Mouse (Mus musculus) heart, embryonic 11.5 days (tissue): ENCODE data around the gene Thumpd2. TPM values are rescaled to one million over a fixed set of nuclear protein-coding genes. Genes with fewer than 3 reads are reported as not detected.

Experiments
- ATAC-seq: fragments of 200-750 bp; cut with Nextera tagmentation; replicated peaks from 2 replicates; pipeline ENCODE4 v1.8.0; 2017; ENCODE audit warnings: moderate library complexity; ENCODE audit not compliant: insufficient number of reproducible peaks, low FRiP score, low TSS enrichment
- H3K27ac ChIP-seq: fragments of 300-500 bp; sonication (generic); 2 replicates; pipeline ENCODE4 v1.5.1; 2014; ENCODE audit warnings: mild to moderate bottlenecking, low read depth, low read length
- H3K27me3 ChIP-seq: fragments of 300-500 bp; sonication (generic); 2 replicates; pipeline ENCODE4 v1.6.1; 2014; ENCODE audit warnings: mild to moderate bottlenecking, low read length, mixed read lengths; ENCODE audit not compliant: control insufficient read depth, insufficient read depth
- H3K36me3 ChIP-seq: fragments of 300-500 bp; sonication (generic); 2 replicates; pipeline ENCODE4 v1.6.1; 2014; ENCODE audit warnings: mild to moderate bottlenecking, low read length, moderate library complexity, mixed read lengths; ENCODE audit not compliant: control insufficient read depth, insufficient read depth
- H3K4me1 ChIP-seq: fragments of 300-500 bp; sonication (generic); 2 replicates; pipeline ENCODE4 v1.6.1; 2014; ENCODE audit warnings: low read length; ENCODE audit not compliant: control insufficient read depth, insufficient read depth
- H3K4me2 ChIP-seq: fragments of 300-500 bp; sonication (generic); 2 replicates; pipeline ENCODE4 v1.6.1; 2014; ENCODE audit warnings: mild to moderate bottlenecking, moderate library complexity
- H3K4me3 ChIP-seq: fragments of 300-500 bp; sonication (generic); 2 replicates; pipeline ENCODE4 v1.5.1; 2014; ENCODE audit warnings: low read depth, low read length
- H3K9ac ChIP-seq: fragments of 300-500 bp; sonication (generic); 2 replicates; pipeline ENCODE4 v1.6.1; 2014; ENCODE audit warnings: mild to moderate bottlenecking, low read depth, low read length, moderate library complexity
- H3K9me3 ChIP-seq: fragments of 300-500 bp; sonication (generic); replicated peaks from 2 replicates; pipeline ENCODE4 v1.6.1; 2016; ENCODE audit warnings: low read length; ENCODE audit not compliant: control insufficient read depth
- WGBS: fragments of 180-500 bp; shearing (Covaris S2); extraction: QIAGEN DNeasy Blood & Tissue Kit; methylation state at CpG from one replicate; pipeline ENCODE4 v1.1.7; 2014; ENCODE audit not compliant: insufficient replicate concordance; 5-methylcytosine and 5-hydroxymethylcytosine counted together
- polyA plus RNA-seq: library from polyadenylated mRNA; unstranded; fragments of >200 nt; fragmentation: Nextera tagmentation; extraction: Ambion mirVana; gene quantifications from 2 replicates; pipeline ENCODE4 v1.2.1, GENCODE M21; 2014

Thumpd2 gene
- polyA plus RNA-seq, 1 experiment from 2014 or later = 11.0 TPM

DNA sequence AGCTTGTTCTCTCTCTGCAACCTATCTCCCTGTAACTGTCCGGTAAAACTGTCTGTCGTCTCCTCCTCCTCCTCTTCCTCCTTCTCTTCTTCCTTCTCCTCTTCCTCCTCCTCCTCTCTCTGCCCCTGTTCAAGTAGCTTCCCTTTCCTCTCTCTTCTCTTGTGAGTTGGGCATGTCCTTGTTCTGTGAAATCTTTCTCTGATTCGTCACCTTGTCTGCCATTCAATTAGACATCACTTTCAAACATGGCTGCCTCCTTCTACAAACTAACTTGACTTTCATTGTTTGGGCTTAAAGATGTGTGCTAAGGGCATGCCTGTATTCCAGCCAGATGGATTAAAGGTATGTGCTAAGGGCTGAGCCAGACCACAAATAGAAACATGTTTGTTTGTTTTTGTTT is 1.5 kb downstream of the Thumpd2 start:
- no peaks in the 10 kb centered on the region for H3K9me3 ChIP-seq
- no peak overlapping the region for H3K4me2 ChIP-seq
- H3K9ac ChIP-seq = no peak overlapping the region
- H3K27ac ChIP-seq = peak overlapping the region; percentile 60; the same call in 1 of the 2 replicates
- H3K27me3 ChIP-seq = no peaks in the 10 kb centered on the region
- no peak for ATAC-seq
- 73% methylated on average over 3 of the region's 3 CpGs for WGBS
- H3K4me1 ChIP-seq = peaks cover 10% of the 10 kb centered on the region
- H3K36me3 ChIP-seq = no peaks in the 10 kb centered on the region
- no peak overlapping the region for H3K4me3 ChIP-seq

DNA sequence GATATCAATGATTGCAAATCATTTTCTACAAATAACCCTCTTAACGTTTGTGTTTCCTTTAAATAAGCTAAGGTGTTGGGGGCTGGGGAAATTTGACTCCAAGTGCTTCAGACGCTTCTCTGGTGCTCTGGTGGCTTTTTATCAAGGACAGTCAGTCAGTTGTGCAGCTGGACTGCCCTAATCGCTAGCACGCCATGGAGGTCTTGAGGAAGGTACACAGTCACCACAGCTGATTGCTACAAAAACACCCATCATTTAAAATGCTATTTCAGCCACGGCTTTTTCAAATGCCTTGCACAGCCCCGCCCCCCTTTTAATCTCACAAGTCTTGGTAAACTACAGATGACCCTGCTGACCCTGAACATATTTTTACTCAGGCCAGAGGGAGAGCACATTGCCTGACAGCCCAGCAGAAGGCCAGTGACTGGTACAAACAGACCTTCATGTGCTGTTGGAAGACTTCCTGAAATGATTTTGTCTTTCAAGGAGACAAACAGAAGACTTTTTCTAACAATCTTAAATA is 2.5 kb downstream of the Thumpd2 start:
- peak; percentile 24; the same call in 1 of the 2 replicates for ATAC-seq
- Histone ChIP-seq H3K36me3 (no peaks in the 10 kb centered on the region), H3K27me3 (no peaks in the 10 kb centered on the region), H3K4me1 (peaks cover 10% of the 10 kb centered on the region), H3K9ac (no peak overlapping the region), H3K27ac (peak overlapping the region; percentile 60; the same call in 1 of the 2 replicates), H3K4me3 (no peak overlapping the region), H3K4me2 (no peak overlapping the region), H3K9me3 (no peaks in the 10 kb centered on the region)
- 20% methylated on average over 6 of the region's 6 CpGs for WGBS

DNA sequence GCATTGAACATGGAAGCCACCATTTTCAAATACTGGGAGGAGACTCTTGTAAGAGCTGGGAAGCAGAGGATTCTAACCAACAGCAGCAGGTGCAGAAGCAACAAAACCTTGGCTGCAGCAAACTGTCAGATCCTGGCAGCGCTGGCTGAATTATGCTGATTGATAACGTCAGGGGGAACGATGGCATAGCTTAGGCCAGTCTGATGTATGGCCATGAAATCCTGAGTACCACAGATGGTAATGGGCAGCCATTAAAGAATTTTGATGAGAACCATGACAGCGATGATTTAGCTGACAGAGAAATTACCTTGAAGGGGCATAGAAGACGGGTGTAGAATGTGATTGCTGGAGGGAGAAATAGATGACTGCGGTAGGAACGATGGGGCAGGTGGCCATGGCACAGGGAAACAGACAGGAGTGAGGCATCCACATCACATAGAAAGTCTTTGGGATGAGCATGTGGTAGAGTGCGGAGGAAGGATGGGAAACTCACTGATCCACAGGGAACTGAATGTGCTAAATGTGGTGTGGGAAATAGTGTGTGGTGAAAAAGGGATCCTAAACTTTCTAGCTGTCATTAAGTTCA is 8.0 kb downstream of the Thumpd2 start:
- Histone ChIP-seq H3K27ac (no peak overlapping the region), H3K4me3 (no peak overlapping the region), H3K4me1 (no peaks in the 10 kb centered on the region), H3K4me2 (no peak overlapping the region), H3K9me3 (no peaks in the 10 kb centered on the region), H3K36me3 (peaks cover 4% of the 10 kb centered on the region; the same call in 1 of the 2 replicates), H3K27me3 (no peaks in the 10 kb centered on the region), H3K9ac (no peak overlapping the region)
- no peak for ATAC-seq
- WGBS = 84% methylated on average over 8 of the region's 8 CpGs

DNA sequence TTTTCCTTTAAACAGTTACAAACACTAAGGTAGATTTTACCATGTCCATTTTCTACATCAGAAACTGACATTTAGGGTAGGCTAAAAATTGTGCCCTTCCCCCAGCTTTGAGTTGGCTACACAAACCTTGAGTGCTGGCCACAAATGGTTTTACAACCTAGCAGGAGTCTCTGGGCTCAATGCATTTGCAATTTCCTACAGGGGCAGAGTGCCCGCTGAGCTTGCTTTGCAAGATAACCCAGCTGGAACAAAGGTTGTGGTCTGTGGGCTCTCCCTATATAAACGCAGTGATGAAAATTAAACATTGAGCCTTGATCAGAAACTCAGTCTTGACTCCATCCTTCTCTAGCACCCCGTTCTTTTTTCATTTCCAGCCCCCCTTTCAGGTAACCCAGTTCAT is 8.8 kb downstream of the Thumpd2 start:
- H3K36me3 ChIP-seq = peaks cover 4% of the 10 kb centered on the region; the same call in 1 of the 2 replicates
- ATAC-seq = no peak
- H3K9me3 ChIP-seq = no peaks in the 10 kb centered on the region
- H3K27me3 ChIP-seq = no peaks in the 10 kb centered on the region
- no peak overlapping the region for H3K9ac ChIP-seq
- no peak overlapping the region for H3K4me2 ChIP-seq
- no peak overlapping the region for H3K27ac ChIP-seq
- WGBS = 75% methylated on average over 3 of the region's 3 CpGs
- no peaks in the 10 kb centered on the region for H3K4me1 ChIP-seq
- no peak overlapping the region for H3K4me3 ChIP-seq

DNA sequence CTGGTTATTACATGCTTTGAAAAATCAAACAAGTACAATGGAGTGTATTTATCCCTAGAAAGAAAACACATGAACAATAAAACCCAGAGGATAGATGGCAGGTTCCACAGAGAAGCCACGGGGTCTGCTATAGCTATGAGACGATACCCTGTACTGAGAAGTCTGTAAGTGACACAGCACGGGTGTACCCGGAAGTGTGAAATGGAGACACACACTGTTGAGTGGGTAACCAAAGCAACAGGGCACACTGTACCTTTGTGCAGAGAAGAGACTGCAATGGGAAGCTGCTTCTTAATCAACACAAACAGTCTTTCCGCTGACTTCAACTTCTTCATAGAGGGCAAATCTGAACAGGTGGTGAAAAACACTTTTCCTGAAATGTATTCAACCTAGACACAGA is 9.4 kb downstream of the Thumpd2 start:
- 91% methylated on average over 5 of the region's 5 CpGs for WGBS

DNA sequence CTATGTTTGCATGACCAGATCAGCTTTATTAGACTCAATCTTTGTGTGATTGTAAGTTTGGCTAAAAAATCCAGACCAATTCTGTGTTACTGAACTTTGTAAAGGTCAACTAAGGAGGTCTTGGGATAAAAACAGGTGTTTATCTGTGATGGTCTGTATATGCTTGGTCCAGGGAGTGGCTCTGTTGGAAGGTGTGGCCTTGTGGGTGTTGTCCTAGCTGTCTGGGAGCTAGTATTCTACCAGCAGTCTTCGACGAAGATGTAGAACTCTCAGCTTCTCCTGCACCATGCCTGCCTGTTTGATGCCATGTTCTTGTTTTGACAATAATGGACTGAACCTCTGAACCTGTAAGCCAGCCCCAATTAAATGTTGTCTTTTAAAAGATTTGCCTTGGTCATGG is 11.6 kb downstream of the Thumpd2 start:
- no peak overlapping the region for H3K4me2 ChIP-seq
- H3K27ac ChIP-seq = no peak overlapping the region
- H3K9ac ChIP-seq = no peak overlapping the region
- H3K4me3 ChIP-seq = no peak overlapping the region
- H3K4me1 ChIP-seq = no peaks in the 10 kb centered on the region
- H3K27me3 ChIP-seq = no peaks in the 10 kb centered on the region
- WGBS = 87% methylated on average over 2 of the region's 2 CpGs
- no peaks in the 10 kb centered on the region for H3K9me3 ChIP-seq
- peaks cover 4% of the 10 kb centered on the region for H3K36me3 ChIP-seq
- no peak for ATAC-seq

More for the DNA sequence above, 9.4 kb downstream of the Thumpd2 start:
- H3K4me3 ChIP-seq = no peak overlapping the region
- H3K4me2 ChIP-seq = no peak overlapping the region
- no peak for ATAC-seq
- H3K9me3 ChIP-seq = no peaks in the 10 kb centered on the region
- H3K27ac ChIP-seq = no peak overlapping the region
- H3K27me3 ChIP-seq = no peaks in the 10 kb centered on the region
- no peaks in the 10 kb centered on the region for H3K4me1 ChIP-seq
- peaks cover 4% of the 10 kb centered on the region; the same call in 1 of the 2 replicates for H3K36me3 ChIP-seq
- H3K9ac ChIP-seq = no peak overlapping the region

DNA sequence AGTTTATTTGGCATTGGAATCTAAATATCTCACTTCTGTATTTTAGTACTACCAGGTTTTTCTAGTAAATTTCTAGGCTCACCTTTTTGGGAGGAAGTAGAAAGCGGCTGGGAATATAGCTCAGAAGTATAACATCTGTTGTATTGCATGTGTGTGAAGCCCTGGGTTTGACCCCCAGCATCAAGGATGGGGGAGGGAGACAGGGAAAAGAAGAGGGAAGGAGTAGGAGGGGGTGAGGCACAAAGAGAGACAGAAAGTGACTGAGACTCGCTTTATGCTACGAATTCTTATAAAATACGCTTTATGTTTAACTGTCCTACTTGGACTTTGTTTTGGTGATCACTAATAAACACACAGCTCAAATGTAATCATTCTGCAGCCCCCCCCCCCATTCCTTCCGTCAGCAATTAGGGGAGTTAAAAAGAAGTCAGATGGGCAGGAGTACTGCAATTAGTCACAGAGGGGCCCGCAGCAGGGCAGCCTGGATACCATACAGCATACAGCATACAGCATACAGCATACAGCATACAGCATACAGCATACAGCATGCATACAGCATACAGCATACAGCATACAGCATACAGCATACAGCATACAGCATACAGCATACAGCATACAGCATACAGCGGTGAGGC is 16.8 kb downstream of the Thumpd2 start:
- Histone ChIP-seq H3K27ac (no peak overlapping the region), H3K27me3 (no peaks in the 10 kb centered on the region), H3K4me1 (no peaks in the 10 kb centered on the region), H3K4me2 (no peak overlapping the region), H3K9me3 (no peaks in the 10 kb centered on the region), H3K36me3 (peaks cover 3% of the 10 kb centered on the region), H3K9ac (no peak overlapping the region), H3K4me3 (no peak overlapping the region)
- WGBS = 82% methylated on average over 7 of the region's 7 CpGs
- ATAC-seq = no peak

DNA sequence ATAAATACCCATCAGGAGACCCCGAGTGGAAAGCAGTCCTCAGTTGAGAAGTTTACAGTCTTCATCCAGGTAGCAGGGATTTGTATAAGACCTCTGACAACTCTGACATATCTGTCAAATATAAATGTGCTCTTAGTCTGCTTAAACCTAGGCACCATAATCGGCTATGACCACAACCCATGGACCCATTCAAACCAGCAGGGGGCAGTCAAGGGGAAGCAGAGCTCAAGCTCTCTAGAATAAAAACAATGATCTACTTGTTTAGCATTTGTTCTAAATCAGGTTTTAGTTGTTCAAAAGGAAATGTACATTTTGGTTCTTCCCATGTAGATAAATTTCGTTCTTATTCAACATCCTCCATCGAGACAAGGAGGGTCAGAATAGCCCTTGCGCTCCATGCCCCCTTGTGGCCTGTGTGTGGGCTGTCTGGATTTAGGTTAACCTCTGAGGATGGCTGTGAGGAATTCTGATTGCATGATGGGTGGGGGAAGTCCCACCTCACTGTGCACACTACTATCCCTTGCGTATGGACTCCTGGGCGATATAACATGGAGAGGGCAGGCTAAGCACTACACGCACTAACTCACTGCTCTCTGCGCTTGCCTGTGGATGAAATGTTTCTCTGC is 19.2 kb downstream of the Thumpd2 start:
- no peaks in the 10 kb centered on the region for H3K27me3 ChIP-seq
- no peak overlapping the region for H3K4me3 ChIP-seq
- H3K36me3 ChIP-seq = peaks cover 3% of the 10 kb centered on the region
- no peak for ATAC-seq
- H3K9ac ChIP-seq = no peak overlapping the region
- H3K4me1 ChIP-seq = peaks cover 10% of the 10 kb centered on the region; the same call in 1 of the 2 replicates
- H3K27ac ChIP-seq = no peak overlapping the region
- 84% methylated on average over 9 of the region's 9 CpGs for WGBS
- H3K9me3 ChIP-seq = no peaks in the 10 kb centered on the region
- H3K4me2 ChIP-seq = no peak overlapping the region
